Mouse (Mus musculus) testis, adult 2 months (tissue): ENCODE measurements around the gene Wfs1. TPM values are rescaled to one million over a fixed set of nuclear protein-coding genes. Genes with fewer than 3 reads are reported as not detected.

ENCODE experiments used
- H3K27ac ChIP-seq: fragments of 200-500 bp; 2 replicates; pipeline ENCODE4 v1.5.1; 2012; ENCODE audit warnings: low read depth, low read length; ENCODE audit not compliant: control insufficient read depth, insufficient read depth
- H3K27me3 ChIP-seq: fragments of 200-500 bp; 2 replicates; pipeline ENCODE4 v1.6.1; 2012; ENCODE audit warnings: mild to moderate bottlenecking, low read length, moderate library complexity; ENCODE audit not compliant: control insufficient read depth, insufficient read depth
- H3K36me3 ChIP-seq: fragments of 200-500 bp; 2 replicates; pipeline ENCODE4 v1.6.1; 2012; ENCODE audit warnings: mild to moderate bottlenecking, low read length; ENCODE audit not compliant: control insufficient read depth, insufficient read depth
- H3K4me1 ChIP-seq: fragments of 200-500 bp; 2 replicates; pipeline ENCODE4 v1.6.1; 2012; ENCODE audit warnings: low read length; ENCODE audit not compliant: control insufficient read depth, insufficient read depth
- H3K4me3 ChIP-seq: fragments of 200-500 bp; 2 replicates; pipeline ENCODE4 v1.5.1; 2012; ENCODE audit warnings: low read depth, mild to moderate bottlenecking, low read length, moderate library complexity, mixed read lengths; ENCODE audit not compliant: control insufficient read depth
- CTCF ChIP-seq: fragments of 200-500 bp; IDR thresholded peaks from 2 replicates; pipeline ENCODE4 v1.5.1; 2012; ENCODE audit warnings: low read depth, mild to moderate bottlenecking, inconsistent platforms, low read length, moderate library complexity; ENCODE audit not compliant: control insufficient read depth, insufficient read depth, insufficient replicate concordance
- POLR2A ChIP-seq: fragments of 200-500 bp; IDR thresholded peaks from 2 replicates; pipeline ENCODE4 v1.6.1; 2012; ENCODE audit warnings: low read depth, mild to moderate bottlenecking, inconsistent platforms, low read length, moderate library complexity; ENCODE audit not compliant: control insufficient read depth
- polyA plus RNA-seq: library from polyadenylated mRNA; depleted of rRNA; stranded (reverse); fragments of >200 nt; gene quantifications from 2 replicates; pipeline ENCODE4 v1.2.3, GENCODE M21; 2012

Wfs1 gene
- polyA plus RNA-seq, 1 experiment = 1.6 TPM

- TF ChIP-seq CTCF (peak; percentile 60; the same call in 1 of the 2 replicates), POLR2A (no peak)
- Histone ChIP-seq H3K36me3 (no peaks in the 10 kb centered on the region), H3K4me3 (no peak overlapping the region), H3K27me3 (no peaks in the 10 kb centered on the region), H3K4me1 (no peaks in the 10 kb centered on the region), H3K27ac (no peak overlapping the region)
Measured at GRCm38 (mm10) chr5:36955366-36955765, 33.6 kb downstream of the Wfs1 start.

- no peak overlapping the region for H3K4me3 ChIP-seq
- no peaks in the 10 kb centered on the region for H3K4me1 ChIP-seq
- no peaks in the 10 kb centered on the region for H3K27me3 ChIP-seq
- no peak for TF ChIP-seq CTCF
- TF ChIP-seq POLR2A = no peak
- no peak overlapping the region for H3K27ac ChIP-seq
- no peaks in the 10 kb centered on the region for H3K36me3 ChIP-seq
Measured at GRCm38 (mm10) chr5:36952311-36952710, 36.7 kb downstream of the Wfs1 start.

GRCm38 (mm10) chr5:36950871-36951270 is 38.1 kb downstream of the Wfs1 start:
- H3K4me3 ChIP-seq = no peak overlapping the region
- H3K4me1 ChIP-seq = no peaks in the 10 kb centered on the region
- H3K36me3 ChIP-seq = no peaks in the 10 kb centered on the region
- no peak for TF ChIP-seq POLR2A
- no peak for TF ChIP-seq CTCF
- H3K27ac ChIP-seq = no peak overlapping the region
- no peaks in the 10 kb centered on the region for H3K27me3 ChIP-seq

GRCm38 (mm10) chr5:36948831-36949230 is 40.2 kb downstream of the Wfs1 start:
- Histone ChIP-seq H3K27me3 (no peaks in the 10 kb centered on the region), H3K4me3 (no peak overlapping the region), H3K27ac (no peak overlapping the region), H3K36me3 (no peaks in the 10 kb centered on the region), H3K4me1 (no peaks in the 10 kb centered on the region)
- TF ChIP-seq POLR2A (no peak), CTCF (peak; percentile 92)

- no peak overlapping the region for H3K4me3 ChIP-seq
- H3K27ac ChIP-seq = no peak overlapping the region
- TF ChIP-seq CTCF = peak; percentile 86; the same call in 1 of the 2 replicates
- no peak for TF ChIP-seq POLR2A
- H3K27me3 ChIP-seq = no peaks in the 10 kb centered on the region
- H3K36me3 ChIP-seq = no peaks in the 10 kb centered on the region
- H3K4me1 ChIP-seq = no peaks in the 10 kb centered on the region
Measured at GRCm38 (mm10) chr5:36946445-36946844, 42.6 kb downstream of the Wfs1 start.

GRCm38 (mm10) chr5:36945713-36946112 is 43.3 kb downstream of the Wfs1 start:
- TF ChIP-seq CTCF (no peak), POLR2A (no peak)
- Histone ChIP-seq H3K4me1 (no peaks in the 10 kb centered on the region), H3K36me3 (no peaks in the 10 kb centered on the region), H3K4me3 (no peak overlapping the region), H3K27ac (no peak overlapping the region), H3K27me3 (no peaks in the 10 kb centered on the region)

- Histone ChIP-seq H3K4me1 (no peaks in the 10 kb centered on the region), H3K27ac (no peak overlapping the region), H3K36me3 (no peaks in the 10 kb centered on the region), H3K4me3 (no peak overlapping the region), H3K27me3 (no peaks in the 10 kb centered on the region)
- TF ChIP-seq CTCF (no peak), POLR2A (no peak)
Measured at GRCm38 (mm10) chr5:36945102-36945701, 43.8 kb downstream of the Wfs1 start.
